Mouse (Mus musculus): ENCODE data around the gene Stambpl1. TPM values are rescaled to one million over a fixed set of nuclear protein-coding genes. Genes with fewer than 3 reads are reported as not detected.

The Stambpl1 gene
- total RNA-seq, 2 experiments from 2014 or later: 4.3 to 5.6 TPM

- DNase-seq: no peak
These were observed 48.4 kb downstream of the Stambpl1 start for GRCm38 (mm10) chr19:34240273-34241039.

- DNase-seq: peak in 1 of 2 experiments; percentile 38
These were observed 49.4 kb downstream of the Stambpl1 start for GRCm38 (mm10) chr19:34241247-34241915.

DNA sequence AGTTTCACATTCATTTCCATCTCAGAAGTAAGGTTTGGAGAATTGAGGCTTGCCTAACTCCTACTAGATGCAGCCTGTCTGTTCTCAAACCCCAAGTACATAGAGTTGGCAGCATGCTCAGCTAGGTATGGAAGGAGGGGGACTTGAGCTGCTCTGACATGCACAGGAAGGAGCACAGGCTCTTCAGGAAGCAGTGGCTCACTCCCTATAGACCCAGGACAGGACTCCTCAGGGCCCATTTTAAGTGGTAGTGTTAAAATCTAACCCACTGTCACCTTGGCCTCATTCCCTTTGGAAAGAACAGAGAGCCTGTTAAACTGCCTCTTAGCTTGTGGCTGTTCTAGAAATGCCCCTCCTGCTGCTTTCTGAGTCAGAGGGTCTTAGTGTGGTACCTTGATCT lies 50.9 kb downstream of the Stambpl1 start:
- DNase-seq: no peak

DNA sequence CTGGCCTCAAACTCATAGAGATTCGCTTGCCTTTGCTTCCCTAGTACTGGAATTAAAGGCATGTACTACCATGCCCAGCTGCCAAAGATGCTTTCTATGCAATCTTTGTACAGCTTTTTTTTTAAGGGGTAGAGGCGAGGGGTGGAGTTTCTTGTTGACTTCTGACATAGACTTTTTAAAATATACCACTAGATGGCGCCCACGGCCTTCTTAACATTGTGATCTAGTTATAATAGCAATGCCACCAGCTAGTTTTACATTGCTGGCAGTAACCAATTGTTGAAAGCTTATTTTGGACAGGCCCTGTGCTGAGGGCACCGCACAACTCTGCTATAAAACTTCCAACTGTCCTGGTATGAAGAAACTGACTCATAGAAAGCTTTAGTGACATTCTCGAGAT lies 52.0 kb downstream of the Stambpl1 start:
- peak; percentile 21 to 57 for DNase-seq

DNA sequence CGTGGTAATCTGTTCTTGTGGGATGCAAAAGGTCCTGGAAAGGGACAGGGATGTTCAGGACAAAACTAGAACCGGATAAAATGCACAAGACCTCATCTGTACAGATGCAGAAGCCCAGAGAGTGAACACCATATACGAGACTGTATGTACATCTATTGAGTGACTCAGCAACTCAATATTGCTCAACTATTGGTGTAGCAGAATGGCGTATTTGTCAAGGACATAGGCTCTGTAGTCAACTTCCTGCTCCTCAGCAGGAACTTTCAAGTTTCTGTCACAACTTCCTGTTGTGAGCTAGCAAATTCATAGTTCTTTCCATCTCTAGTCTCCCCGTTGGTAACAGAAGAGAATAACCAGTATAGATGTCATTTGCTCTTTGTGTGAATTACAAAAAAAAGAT lies 56.5 kb downstream of the Stambpl1 start:
- no peak for DNase-seq

- DNase-seq: no peak
These were observed 58.6 kb downstream of the Stambpl1 start for GRCm38 (mm10) chr19:34250621-34251020.

DNA sequence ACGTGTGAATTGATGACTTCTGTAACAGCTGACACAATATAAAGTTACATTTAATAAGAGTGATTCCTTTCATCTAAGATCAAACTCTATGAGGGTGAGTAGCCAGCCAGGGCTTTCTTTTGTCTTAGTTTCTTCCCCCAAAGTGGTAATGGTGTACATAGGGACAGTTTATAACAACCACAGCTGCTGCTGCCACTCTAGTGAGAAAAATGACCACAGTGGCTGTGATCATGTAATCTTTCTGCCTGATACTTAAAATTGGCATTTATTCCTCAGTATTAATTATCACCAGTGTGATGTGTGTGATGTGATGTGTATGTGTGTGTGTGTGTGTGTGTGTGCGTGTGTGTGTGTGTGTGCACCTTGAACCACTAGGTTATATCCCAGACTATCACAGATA lies 59.9 kb downstream of the Stambpl1 start:
- no peak for DNase-seq

GRCm38 (mm10) chr19:34252450-34252849 lies 60.4 kb downstream of the Stambpl1 start:
- no peak for DNase-seq

DNA sequence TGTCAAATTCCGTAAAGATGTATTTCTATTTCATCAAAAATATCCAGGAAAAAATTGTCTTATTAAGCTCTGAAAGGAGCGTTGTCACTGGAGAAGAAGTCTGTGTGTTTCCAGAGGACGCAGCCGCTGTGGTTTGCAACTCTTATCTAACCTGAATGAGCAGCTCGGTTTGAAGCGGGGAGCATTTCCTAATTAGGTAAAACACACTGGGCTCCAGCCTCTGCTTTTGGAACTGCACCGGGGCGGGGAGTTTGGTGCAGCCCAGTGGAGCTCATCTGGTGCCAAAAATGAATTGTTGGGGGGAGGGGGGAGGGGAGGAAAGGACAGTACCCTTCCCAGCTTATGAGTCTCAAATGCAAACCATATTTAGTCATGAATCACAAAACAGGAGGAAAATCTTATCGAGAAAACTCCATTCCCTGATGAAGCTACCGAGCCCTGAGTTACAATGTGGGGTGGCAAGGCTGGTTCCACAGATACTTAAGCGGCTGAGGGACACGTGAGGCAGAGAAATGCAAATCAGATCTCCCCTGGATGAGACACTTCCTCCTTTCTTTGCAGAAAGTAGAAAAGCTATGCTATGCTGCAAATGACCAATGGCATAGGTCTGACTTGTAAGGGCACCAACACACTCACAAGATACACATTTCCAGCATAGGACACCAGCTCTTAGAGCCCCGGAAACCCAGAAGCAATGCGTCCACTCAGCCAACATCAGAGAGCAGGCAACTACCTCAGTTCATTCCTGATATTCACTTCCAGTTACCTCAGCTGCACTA lies 62.3 kb downstream of the Stambpl1 start:
- no peak for DNase-seq

- DNase-seq: no peak
These were observed 63.1 kb downstream of the Stambpl1 start, which contains the start of gene Acta2 for GRCm38 (mm10) chr19:34254880-34255681. Gene Acta2 (minus strand): TSS chr19:34255590.

- DNase-seq: no peak
These were observed 64.1 kb downstream of the Stambpl1 start for GRCm38 (mm10) chr19:34256149-34256548.

DNA sequence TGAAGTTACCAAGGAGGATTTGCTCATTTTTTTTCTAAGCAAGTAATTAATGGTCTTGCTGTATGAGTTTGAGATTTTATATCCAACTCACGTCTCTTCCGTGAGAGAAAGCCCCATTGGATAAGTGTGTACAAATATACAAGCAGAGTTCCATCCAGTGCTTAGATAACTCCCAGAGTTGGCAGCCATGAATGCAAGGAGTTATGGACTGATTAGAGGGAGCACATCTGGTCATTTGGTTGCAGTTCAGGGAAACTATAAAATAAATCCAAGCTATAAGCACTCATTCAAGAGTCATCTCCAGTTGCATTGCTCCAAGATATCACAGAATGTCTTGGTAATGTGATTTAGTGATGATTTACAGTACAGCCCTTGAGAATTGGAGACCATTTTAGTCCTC lies 64.9 kb downstream of the Stambpl1 start:
- no peak for DNase-seq

DNA sequence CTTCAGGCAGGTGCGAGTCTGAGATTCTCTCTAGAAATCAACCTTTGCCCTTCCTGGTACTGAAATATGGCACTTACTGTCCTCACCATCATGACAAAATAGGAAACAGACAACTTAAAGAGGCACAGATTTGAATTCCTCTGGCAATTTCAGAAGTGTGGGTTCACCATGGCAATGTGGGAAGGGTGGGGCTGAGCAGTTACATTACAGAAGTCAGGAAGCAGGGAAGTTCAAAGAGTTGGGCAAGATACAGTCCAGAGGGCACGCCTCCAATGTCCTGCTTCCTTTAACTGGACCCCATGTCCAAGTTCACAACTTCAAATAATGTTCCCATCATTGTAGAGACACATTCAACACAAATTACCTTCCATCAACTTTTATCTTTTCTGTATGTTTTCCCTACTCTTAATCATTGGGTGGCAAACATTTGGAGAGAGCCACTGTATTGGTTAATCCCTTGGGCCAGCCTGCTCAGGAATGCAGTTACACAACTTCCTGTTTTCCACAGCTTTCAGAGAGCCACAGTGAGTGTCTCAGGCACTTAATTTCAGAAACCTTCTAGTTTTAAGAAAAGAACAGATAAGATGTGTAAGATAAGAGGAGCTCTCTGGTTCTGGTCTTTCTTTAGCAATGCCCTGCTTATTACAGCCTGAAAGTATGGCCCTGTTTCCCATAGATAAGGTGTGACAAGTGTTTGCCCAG lies 70.4 kb downstream of the Stambpl1 start:
- DNase-seq: no peak

- DNase-seq: no peak
These were observed 73.7 kb downstream of the Stambpl1 start for GRCm38 (mm10) chr19:34265604-34266193.

GRCm38 (mm10) chr19:34268991-34269390 lies 77.0 kb downstream of the Stambpl1 start:
- DNase-seq: no peak

DNA sequence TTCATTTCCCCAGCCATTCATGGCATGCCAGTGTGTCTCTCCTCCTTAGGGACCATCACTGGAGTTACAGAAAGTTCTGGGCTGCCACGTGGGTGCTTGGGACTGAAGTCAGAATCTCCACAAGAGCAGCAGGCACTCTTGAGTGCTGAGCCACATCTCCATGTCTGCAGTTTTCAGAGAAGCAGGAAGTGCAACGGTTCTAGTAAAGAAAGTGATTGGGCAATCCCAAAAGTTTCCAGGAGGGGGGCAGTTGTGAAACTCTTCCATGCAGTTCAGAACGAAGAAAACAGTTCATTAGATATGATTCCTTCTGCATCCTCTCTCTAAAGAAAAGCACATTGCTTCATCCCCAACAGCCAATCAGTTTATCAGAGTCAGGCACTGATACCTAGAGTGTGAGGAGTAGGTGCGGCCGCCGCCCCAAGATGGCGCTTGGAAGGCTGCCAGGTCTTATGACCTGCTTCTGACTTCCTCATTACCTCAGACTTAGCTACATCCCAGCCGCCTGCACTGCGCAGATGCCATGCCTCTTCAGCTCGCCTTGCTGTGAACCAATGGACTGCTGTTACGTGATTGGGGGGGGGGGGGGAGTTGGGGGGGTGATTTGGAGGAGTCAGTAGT lies 78.2 kb downstream of the Stambpl1 start:
- no peak for DNase-seq

- DNase-seq: no peak
These were observed 78.9 kb downstream of the Stambpl1 start for GRCm38 (mm10) chr19:34270824-34271464.

DNA sequence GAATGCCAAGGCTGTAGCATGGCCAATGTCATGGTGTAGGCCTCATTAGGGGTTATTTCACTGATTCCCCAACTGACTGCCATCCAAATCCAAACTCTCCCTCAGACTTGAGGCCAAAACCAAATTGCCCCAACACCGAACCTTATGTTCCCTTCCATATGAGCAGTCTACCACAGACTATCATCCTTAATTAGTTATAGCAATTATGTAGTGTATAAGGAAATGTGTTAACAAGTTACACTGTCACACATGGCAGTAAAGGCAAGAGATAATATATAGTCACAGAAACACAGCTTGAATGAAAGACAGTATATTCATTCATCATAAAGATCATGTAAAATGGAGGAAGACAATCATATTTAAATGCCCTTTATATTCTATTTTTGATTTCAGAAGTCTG lies 81.0 kb downstream of the Stambpl1 start:
- no peak for DNase-seq

- DNase-seq: no peak
These were observed 86.0 kb downstream of the Stambpl1 start for GRCm38 (mm10) chr19:34278078-34278477.

- no peak for DNase-seq
These were observed 91.6 kb downstream of the Stambpl1 start for GRCm38 (mm10) chr19:34283614-34284013.

Data from adrenal gland, postnatal 36 days (tissue).